9 mouse cellular contexts compared by ENCODE assay signal in the genomic region with DNA sequence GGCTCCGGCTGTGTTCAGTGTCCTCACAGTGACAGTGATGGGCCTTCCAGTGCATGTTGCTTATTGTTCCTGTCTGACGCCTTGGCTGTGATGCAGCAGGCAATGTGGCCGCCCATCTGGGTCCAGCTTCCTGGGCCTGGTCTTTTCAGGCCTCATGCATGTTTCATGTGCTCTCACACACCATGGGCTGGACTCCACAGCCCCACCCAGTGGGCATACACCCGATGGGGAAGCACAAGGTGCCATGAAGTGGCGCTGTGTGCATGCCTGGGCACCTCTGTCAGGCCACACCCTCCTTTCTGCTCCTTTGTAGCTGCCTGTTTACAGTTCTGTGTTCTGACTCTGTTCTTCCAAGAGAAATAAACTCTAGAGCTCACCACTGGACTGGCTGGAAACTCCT. TPM values are rescaled to one million over a fixed set of nuclear protein-coding genes. Genes with fewer than 3 reads are reported as not detected.
DNase-seq lines count a peak whose midpoint lies in the region; ATAC-seq and TF ChIP-seq lines count a peak whose summit lies in the region.
"Had no signal": no experiment of that assay in that cellular context is flagged by ENCODE, and none has a peak within 500 bp of the region (broad histone marks: within the 10 kb centered on the region; RNA-seq: fewer than 3 reads in every experiment).

No protein-coding gene starts in this region.

- no peaks in the 10 kb centered on the region for H3K27me3 ChIP-seq in heart, postnatal 0 days (ENCODE audit: control insufficient read depth, insufficient read depth, low read length)
- no peaks in the 10 kb centered on the region for H3K27me3 ChIP-seq in heart, embryonic 12.5 days (replicated peaks)
- H3K27me3 ChIP-seq: lung, embryonic 15.5 days had no signal

- no peak overlapping the region for H3K4me2 ChIP-seq in heart, postnatal 0 days (ENCODE audit: low read depth, low read length)
- H3K4me2 ChIP-seq in heart, embryonic 12.5 days = no peak overlapping the region
- H3K4me2 ChIP-seq: lung, embryonic 15.5 days had no signal

- H3K4me3 ChIP-seq in heart, postnatal 0 days (ENCODE audit: low read depth, low read length) = no peak overlapping the region
- no peak overlapping the region for H3K4me3 ChIP-seq in heart, embryonic 12.5 days
- H3K4me3 ChIP-seq: lung, embryonic 15.5 days had no signal

- no peak for DNase-seq in heart, postnatal 0 days (ENCODE audit: low spot score)
- no peak for DNase-seq in heart, adult 11 months
- DNase-seq in A20 (ENCODE audit: low read depth, low spot score) = peak; percentile 57
- no peak for DNase-seq in adrenal gland, postnatal 36 days

- no peak overlapping the region for H3K9ac ChIP-seq in heart, postnatal 0 days (replicated peaks; ENCODE audit: low read depth, low read length)
- no peak overlapping the region for H3K9ac ChIP-seq in heart, embryonic 12.5 days
- H3K9ac ChIP-seq: lung, embryonic 15.5 days had no signal

- 74% methylated on average over 5 of the region's 5 CpGs for WGBS in heart, postnatal 0 days
- 80% methylated on average over 5 of the region's 5 CpGs for WGBS in heart, embryonic 12.5 days

- H3K9me3 ChIP-seq in heart, postnatal 0 days (replicated peaks; ENCODE audit: control insufficient read depth, low read length) = no peaks in the 10 kb centered on the region
- H3K9me3 ChIP-seq in heart, embryonic 12.5 days (replicated peaks) = no peaks in the 10 kb centered on the region
- H3K9me3 ChIP-seq: lung, embryonic 15.5 days had no signal

- H3K4me1 ChIP-seq in heart, postnatal 0 days (ENCODE audit: control insufficient read depth, insufficient read depth) = peaks cover 13% of the 10 kb centered on the region; the same call in 1 of the 2 replicates
- peaks cover 10% of the 10 kb centered on the region for H3K4me1 ChIP-seq in heart, embryonic 12.5 days (replicated peaks)
- H3K4me1 ChIP-seq: lung, embryonic 15.5 days had no signal

- peak; percentile 36 for TF ChIP-seq CTCF in heart, postnatal 0 days (IDR thresholded peaks at IDR 0.05; ENCODE audit: low read depth)

- ATAC-seq in heart, postnatal 0 days (ENCODE audit: insufficient read depth, low read depth) = no peak
- peak; percentile 32 to 46; a peak in 3 of 4 replicates for ATAC-seq in hematopoietic stem cell, adult 5-6 weeks (replicated peaks in 1 of 2; ENCODE audit: insufficient read depth in 1 of 2, low FRiP score in 2 of 2, low TSS enrichment in 1 of 2, low read depth in 1 of 2, poor library complexity in 2 of 2, severe bottlenecking in 2 of 2)
- peak; percentile 70 for ATAC-seq in megakaryocyte progenitor cell, adult 5-6 weeks (replicated peaks; ENCODE audit: poor library complexity)
- no peak; the same call in 1 of the 2 replicates for ATAC-seq in erythroblast, adult 5-6 weeks (replicated peaks; ENCODE audit: low FRiP score, poor library complexity, severe bottlenecking)
- ATAC-seq in heart, embryonic 12.5 days (ENCODE audit: insufficient number of reproducible peaks, low FRiP score) = no peak

- no peak overlapping the region for H3K27ac ChIP-seq in heart, postnatal 0 days (ENCODE audit: low read depth)
- no peak overlapping the region for H3K27ac ChIP-seq in heart, embryonic 12.5 days (ENCODE audit: poor library complexity, severe bottlenecking)
- H3K27ac ChIP-seq: lung, embryonic 15.5 days had no signal

- H3K36me3 ChIP-seq in heart, postnatal 0 days (replicated peaks; ENCODE audit: control insufficient read depth, insufficient read depth, low read length) = peaks cover 50% of the 10 kb centered on the region
- H3K36me3 ChIP-seq in heart, embryonic 12.5 days = peaks cover 63% of the 10 kb centered on the region

- no peak for TF ChIP-seq EP300 in heart, postnatal 0 days (IDR thresholded peaks at IDR 0.05; ENCODE audit: low read depth)

RNA-seq across cellular contexts. Expression of gene Hgfac, which starts 8.2 kb away (rescaled TPM):
- total RNA-seq in heart, postnatal 0 days (2014; rRNA removed; ENCODE audit: low replicate concordance) = 0.19 TPM in 1 of 2 replicates, not detected in the other
- polyA plus RNA-seq in heart, postnatal 0 days (2015; fragmentation: Nextera tagmentation; extraction: Ambion mirVana) = 0.16 and 0.36 TPM in 2 replicates
- 2.9 and 6.1 TPM in 2 replicates for total RNA-seq in hematopoietic stem cell, adult 5-6 weeks (2017)
- total RNA-seq in megakaryocyte progenitor cell, adult 5-6 weeks (2015) = 0.59 TPM in 1 of 2 replicates, not detected in the other
- total RNA-seq in megakaryocyte progenitor cell, adult 5-6 weeks (2017) = 0.24 TPM in 1 of 2 replicates, not detected in the other
- total RNA-seq in erythroblast, adult 5-6 weeks (2015; ENCODE audit: low replicate concordance) = not detected in 2 replicates
- not detected in 2 replicates for total RNA-seq in erythroblast, adult 5-6 weeks (2017; ENCODE audit: low replicate concordance)
- polyA plus RNA-seq in heart, embryonic 12.5 days (2016; fragmentation: Nextera tagmentation; extraction: Ambion mirVana) = 0.42 and 1.5 TPM in 2 replicates
- 1 to 10 TPM in 1 of 2 experiments, under 1 TPM in 1; 0.96 to 1.2 TPM for total RNA-seq in adrenal gland, postnatal 36 days (2021)

RNA-seq across cellular contexts. Expression of gene Dok7, which starts 23.5 kb away (rescaled TPM):
- 27.7 and 37.7 TPM in 2 replicates for total RNA-seq in heart, postnatal 0 days (2014; rRNA removed; ENCODE audit: low replicate concordance)
- polyA plus RNA-seq in heart, postnatal 0 days (2015; fragmentation: Nextera tagmentation; extraction: Ambion mirVana) = 14.1 and 15.0 TPM in 2 replicates
- 0.31 TPM in 1 of 2 replicates, not detected in the other for total RNA-seq in hematopoietic stem cell, adult 5-6 weeks (2017)
- total RNA-seq in megakaryocyte progenitor cell, adult 5-6 weeks (2015) = 0.12 TPM in 1 of 2 replicates, not detected in the other
- total RNA-seq in megakaryocyte progenitor cell, adult 5-6 weeks (2017) = not detected in 2 replicates
- not detected in 2 replicates for total RNA-seq in erythroblast, adult 5-6 weeks (2015; ENCODE audit: low replicate concordance)
- not detected in 2 replicates for total RNA-seq in erythroblast, adult 5-6 weeks (2017; ENCODE audit: low replicate concordance)
- 7.0 and 7.6 TPM in 2 replicates for polyA plus RNA-seq in heart, embryonic 12.5 days (2016; fragmentation: Nextera tagmentation; extraction: Ambion mirVana)
- total RNA-seq in adrenal gland, postnatal 36 days (2021) = 10 to 100 TPM; 10.6 to 20.9 TPM

Comparison
In these comparisons a context has a peak if more than half of its experiments do, and no peak if none do; other contexts are left out.
1. ATAC-seq: peak in hematopoietic stem cell, adult 5-6 weeks (2 of 2) and megakaryocyte progenitor cell, adult 5-6 weeks (single experiment); none in heart, postnatal 0 days (single experiment), erythroblast, adult 5-6 weeks (single experiment) and heart, embryonic 12.5 days (single experiment).